Mouse (Mus musculus) left cerebral cortex, postnatal 4 days (tissue): ENCODE measurements around the gene Id2. TPM values are rescaled to one million over a fixed set of nuclear protein-coding genes. Genes with fewer than 3 reads are reported as not detected.

ENCODE experiments used
- DNase-seq: peaks from one replicate; pipeline ENCODE4 v3.0.0-alpha.2; 2022
- intact Hi-C: fragments of 180-260 bp; cut with DNase I; formaldehyde crosslinking; loops from one replicate; pipeline ENCODE4 v1.15.1; 2025
- total RNA-seq, 2 experiments: library from RNA; stranded (reverse); gene quantifications; 2 replicates each; pipeline ENCODE4 v1.2.3; 2021

Gene Id2
- total RNA-seq, 2 experiments from 2014 or later: 174 to 182 TPM

DNA sequence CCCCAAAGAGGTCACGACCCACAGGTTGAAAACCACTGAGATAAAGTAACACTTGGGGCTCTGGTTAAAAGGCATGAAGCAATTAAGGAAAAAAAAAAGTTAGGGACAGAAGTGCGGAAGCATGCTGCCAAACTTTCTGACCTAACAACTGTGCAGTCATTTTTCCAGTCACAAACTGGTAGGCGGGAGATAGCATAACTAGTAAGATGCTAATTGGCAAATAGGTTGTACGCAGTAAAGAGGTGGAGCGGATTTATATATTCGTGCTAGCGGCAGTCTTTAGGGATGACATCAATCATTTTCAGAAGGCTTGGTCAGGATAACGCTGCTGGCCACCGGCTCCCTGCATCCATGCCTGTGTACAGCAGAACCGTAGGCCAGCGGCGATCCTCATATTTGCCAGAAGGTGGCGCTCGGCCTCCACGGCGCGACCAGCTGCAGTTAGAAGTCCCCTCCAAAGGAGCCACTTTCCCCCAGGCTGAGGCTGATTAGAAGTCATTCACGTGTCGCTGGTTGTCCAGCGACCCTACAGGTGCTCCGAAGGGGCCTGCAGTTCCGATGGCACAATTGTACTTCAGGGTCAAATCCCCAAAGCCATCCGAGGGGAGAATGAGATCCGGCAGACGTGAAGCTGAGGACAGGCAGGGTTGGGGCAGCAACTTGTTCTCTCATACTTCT is 4.8 kb downstream of the Id2 start:
- DNase-seq: peak; percentile 88
- intact Hi-C loops: loop anchor here (2.0 to 10.0 kb wide), 5 partner anchors 403 to 1185 kb away; no protein-coding TSS in a partner anchor

- no peak for DNase-seq
- intact Hi-C loops: no loop called here
Observed at GRCm38 (mm10) chr12:25089433-25089832, 7.5 kb downstream of the Id2 start.

DNA sequence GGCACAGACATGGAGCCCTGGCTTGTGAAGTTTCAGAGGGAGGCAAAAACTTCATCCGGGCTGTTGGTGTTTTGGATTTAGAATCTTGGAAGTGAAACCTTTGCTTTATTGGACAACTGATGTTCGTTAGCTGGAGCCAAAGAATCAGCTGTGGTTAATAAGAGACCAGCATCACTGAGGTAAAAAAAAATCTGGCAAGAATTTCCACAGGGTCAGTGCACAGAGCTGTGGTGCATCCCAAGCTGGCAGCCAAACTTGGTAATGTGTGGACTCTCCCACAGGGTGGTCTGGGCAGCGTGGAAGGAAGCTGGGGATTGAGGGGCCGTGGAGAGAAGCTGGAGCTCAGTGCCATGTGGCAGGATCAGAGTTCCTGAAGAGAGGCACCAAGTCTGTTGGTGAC is 10.0 kb downstream of the Id2 start:
- intact Hi-C loops: no loop called here
- DNase-seq: peak; percentile 35

GRCm38 (mm10) chr12:25083260-25084178 is 13.4 kb downstream of the Id2 start:
- intact Hi-C loops: no loop called here

GRCm38 (mm10) chr12:25074344-25074743 is 22.6 kb downstream of the Id2 start:
- intact Hi-C loops: no loop called here
- no peak for DNase-seq

More at GRCm38 (mm10) chr12:25083260-25084178, 13.4 kb downstream of the Id2 start:
- no peak for DNase-seq

DNA sequence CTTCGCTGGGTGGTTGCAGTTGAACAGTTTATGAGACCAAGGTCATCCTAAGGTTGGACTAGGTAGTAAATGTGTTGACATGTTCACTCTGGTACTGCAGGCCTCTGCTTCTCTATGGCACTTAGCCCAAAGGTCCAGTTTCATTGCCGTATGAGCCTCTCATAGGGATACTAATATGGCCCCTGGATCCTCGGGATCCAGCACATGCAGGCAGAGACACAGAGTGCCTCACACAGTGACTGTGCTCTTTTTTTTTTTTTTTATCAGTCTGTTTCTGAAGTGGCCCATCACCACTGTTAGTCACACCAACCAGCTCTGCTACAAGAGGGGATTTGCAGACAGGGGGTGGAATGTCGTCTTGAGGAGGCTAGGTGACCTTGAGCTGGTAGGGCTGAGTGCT is 23.6 kb downstream of the Id2 start:
- DNase-seq: no peak
- intact Hi-C loops: no loop called here

- intact Hi-C loops: no loop called here
- DNase-seq: no peak
Observed at GRCm38 (mm10) chr12:25062264-25062663, 34.7 kb downstream of the Id2 start.

DNA sequence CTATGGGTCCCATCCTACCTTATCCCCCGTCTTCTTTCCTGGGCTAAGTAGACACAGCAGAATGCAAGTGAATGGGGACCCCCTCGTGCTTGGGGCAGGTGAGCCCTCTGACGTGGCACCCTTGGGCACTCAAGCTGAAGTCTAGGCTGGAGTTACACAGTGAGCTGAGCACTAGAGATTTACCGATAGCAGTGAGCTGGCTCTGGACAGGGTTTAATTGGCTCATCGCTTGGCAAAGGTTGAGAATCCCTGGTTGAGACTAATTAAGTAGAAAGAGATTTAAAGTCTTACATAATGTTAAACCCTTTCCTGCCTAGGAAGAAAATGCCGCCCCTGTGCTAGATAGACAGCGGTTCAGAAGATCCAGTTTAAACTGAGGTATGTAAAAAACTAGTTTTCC is 36.0 kb downstream of the Id2 start:
- no peak for DNase-seq
- intact Hi-C loops: no loop called here

DNA sequence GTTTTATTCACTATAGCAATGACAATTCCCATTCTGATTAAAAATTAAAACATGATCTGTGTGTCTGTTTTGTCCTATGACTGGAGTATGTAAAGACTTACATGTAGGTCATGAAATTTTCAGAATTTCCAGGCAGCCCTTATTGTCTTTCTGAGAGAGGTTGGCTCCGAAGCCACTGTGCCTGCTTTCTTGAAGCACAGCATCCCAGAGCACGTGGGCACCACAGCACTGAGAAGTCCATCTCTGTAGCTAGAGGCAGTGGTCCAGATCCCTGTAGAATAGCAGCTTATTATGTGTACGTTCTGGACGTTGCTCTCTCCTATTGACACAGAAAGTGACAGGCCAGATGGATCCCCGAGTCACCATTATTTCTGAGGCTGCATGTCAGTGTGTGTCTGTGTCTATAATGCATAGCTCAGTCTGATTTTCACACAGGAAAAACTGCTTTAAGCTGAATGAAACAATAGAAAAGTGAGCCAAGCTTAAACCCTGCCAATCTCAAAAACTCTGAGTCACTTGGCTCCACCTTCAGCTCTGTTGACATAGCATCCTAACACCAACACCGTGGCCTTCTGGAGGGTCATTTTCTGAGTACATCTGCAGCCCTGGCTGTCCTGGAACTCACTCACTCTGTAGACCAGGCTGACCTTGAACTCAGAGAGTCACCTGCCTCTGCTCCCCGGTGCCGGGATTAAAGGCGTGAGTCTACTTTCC is 37.3 kb downstream of the Id2 start:
- no peak for DNase-seq
- intact Hi-C loops: no loop called here

DNA sequence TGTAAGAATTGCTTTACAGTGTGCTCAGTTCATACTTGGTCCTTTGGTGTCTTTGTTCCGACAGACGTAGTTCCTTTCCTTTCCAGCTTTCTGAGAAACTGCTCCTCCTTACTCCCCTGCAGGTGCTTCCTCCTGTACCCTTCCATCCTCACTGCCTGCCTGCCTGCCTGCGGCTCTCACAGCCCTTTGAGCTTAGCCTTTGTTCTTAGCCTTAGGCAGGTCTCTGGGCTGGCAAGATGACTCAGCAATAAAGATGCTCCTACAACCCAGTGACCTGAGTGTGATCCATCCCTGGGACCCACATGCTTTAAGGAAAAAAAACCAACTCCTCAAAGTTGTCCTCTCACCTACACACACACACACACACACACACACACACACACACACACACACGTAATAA is 42.0 kb downstream of the Id2 start:
- DNase-seq: no peak
- intact Hi-C loops: no loop called here

- intact Hi-C loops: no loop called here
- no peak for DNase-seq
Observed at GRCm38 (mm10) chr12:25054511-25054910, 42.4 kb downstream of the Id2 start.

- intact Hi-C loops: no loop called here
- DNase-seq: no peak
Observed at GRCm38 (mm10) chr12:25049253-25049652, 47.7 kb downstream of the Id2 start.

DNA sequence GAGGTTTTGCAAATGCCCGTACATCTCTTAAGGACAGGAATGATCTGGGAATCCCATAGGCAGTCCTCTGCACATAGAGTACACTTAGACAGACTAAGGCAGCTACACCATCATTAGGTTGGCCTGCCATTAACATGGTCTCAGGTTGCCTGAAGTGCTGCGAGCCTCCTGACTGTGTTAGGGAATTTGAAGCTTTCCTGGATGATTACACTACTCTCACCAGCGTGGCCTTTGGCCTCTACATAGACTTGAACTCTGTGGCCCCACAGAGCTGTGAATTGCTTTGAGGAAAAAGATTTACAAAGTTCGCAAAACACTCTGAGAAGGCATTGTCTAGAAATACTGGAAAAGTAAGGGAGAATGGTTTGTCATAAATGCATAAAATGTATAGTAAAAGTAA is 52.4 kb downstream of the Id2 start:
- no peak for DNase-seq
- intact Hi-C loops: no loop called here

- intact Hi-C loops: no loop called here
- no peak for DNase-seq
Observed at GRCm38 (mm10) chr12:25044056-25044455, 52.9 kb downstream of the Id2 start.

Other genes starting within 250 kb of the Id2 start
- gene Kidins220, start 122.2 kb downstream of the Id2 start, total RNA-seq: 100 to 1,000 TPM; 426 to 438 TPM